Mouse (Mus musculus) E14TG2a.4 (cell line): ENCODE measurements at regions not wholly inside any gene's neighbourhood (a gene's known extent, or its start where the extent isn't known, plus 50 kb on each side); places are given as distances from the start of the nearest gene placed in this dataset.

Experiments used
- H3K27me3 ChIP-seq: 2 replicates; pipeline ENCODE4 v1.6.1; 2014; ENCODE audit warnings: low read length, control low read depth; ENCODE audit not compliant: insufficient read depth
- H3K36me3 ChIP-seq: 2 replicates; pipeline ENCODE4 v1.6.1; 2014; ENCODE audit warnings: low read length, control low read depth; ENCODE audit not compliant: insufficient read depth
- H3K4me1 ChIP-seq: replicated peaks from 2 replicates; pipeline ENCODE4 v1.6.1; 2014; ENCODE audit warnings: low read depth, low read length, control low read depth
- H3K4me3 ChIP-seq: replicated peaks from 2 replicates; pipeline ENCODE4 v1.5.1; 2014; ENCODE audit warnings: mild to moderate bottlenecking, low read length
- H3K9me3 ChIP-seq: 2 replicates; pipeline ENCODE4 v1.6.1; 2014; ENCODE audit warnings: low read length, control low read depth
- CTCF ChIP-seq: conservative IDR thresholded peaks from 2 replicates; pipeline ENCODE4 v1.5.1; 2014; ENCODE audit warnings: low read length
- NANOG ChIP-seq: IDR thresholded peaks from 2 replicates; pipeline ENCODE4 v1.6.1; 2014; ENCODE audit warnings: borderline replicate concordance, low read length, mixed read lengths
- POU5F1 ChIP-seq: IDR thresholded peaks from 2 replicates; pipeline ENCODE4 v1.6.1; 2014; ENCODE audit warnings: low read length, borderline replicate concordance

DNA sequence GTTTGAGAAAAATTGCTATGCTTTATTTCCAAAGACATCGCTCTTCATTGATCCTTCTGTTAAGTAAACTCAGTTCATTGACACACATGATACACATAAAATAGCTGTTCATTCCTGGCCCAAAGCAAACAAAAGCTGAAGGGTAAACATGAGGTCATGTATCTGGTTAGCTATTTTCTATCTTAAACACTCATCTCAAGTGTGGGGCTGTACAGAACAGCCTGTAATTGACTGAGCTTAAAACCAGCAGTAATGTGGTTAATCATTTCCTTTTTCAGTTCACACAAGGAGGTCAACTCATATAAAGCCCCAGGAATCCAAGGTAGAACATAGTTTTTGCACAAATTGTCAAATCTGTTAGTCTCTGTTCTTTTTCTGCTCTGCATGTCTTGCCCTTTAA lies 94.5 kb downstream of the Cldn17 start:
- Histone ChIP-seq H3K9me3 (no peaks in the 10 kb centered on the region), H3K4me3 (no peak overlapping the region), H3K27me3 (no peaks in the 10 kb centered on the region), H3K36me3 (no peaks in the 10 kb centered on the region), H3K4me1 (no peaks in the 10 kb centered on the region)
- TF ChIP-seq CTCF: no peak
- no peak for TF ChIP-seq POU5F1
- no peak for TF ChIP-seq NANOG

DNA sequence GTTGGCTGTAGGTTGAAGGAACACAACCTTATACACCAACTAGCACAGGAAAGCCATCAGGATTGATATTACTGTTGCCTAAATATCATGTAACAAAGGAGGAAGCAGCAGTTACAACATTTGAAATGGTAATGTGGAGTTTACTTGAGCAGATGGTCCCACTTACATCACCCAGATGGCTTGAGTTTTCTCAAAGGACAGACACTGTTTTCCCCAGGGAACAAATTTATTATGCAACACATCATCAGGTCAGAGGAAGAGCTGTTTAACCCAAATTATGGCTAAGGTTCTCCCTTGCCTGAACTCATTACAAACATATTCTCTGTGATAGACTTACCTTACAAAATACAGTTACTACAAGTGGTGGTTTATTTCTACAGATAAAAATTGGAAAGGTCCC lies 98.6 kb downstream of the Cldn17 start:
- Histone ChIP-seq H3K9me3 (no peaks in the 10 kb centered on the region), H3K4me3 (no peak overlapping the region), H3K27me3 (no peaks in the 10 kb centered on the region), H3K36me3 (no peaks in the 10 kb centered on the region), H3K4me1 (no peaks in the 10 kb centered on the region)
- no peak for TF ChIP-seq CTCF
- no peak for TF ChIP-seq NANOG
- TF ChIP-seq POU5F1: no peak

DNA sequence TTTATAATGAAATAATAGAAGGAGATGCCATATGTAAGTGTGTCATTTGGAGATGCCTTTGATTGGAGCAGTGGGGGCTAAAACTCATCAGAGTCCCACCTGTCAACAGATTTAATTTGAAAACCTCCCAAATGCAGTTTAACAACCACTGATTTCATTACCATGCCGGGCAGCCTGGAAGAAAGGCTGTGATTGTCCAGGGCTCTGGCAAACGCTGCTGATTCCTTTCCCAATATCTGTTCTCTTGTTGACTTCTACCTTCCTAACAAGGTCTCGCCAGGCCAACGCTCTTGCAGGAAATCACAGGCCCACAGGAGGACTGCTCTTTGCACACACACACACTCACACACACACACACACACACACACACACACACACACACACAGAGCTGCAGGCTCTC lies 102.4 kb downstream of the Cldn17 start:
- H3K4me3 ChIP-seq: no peak overlapping the region
- TF ChIP-seq CTCF: no peak
- TF ChIP-seq POU5F1: no peak
- no peak for TF ChIP-seq NANOG
- no peaks in the 10 kb centered on the region for H3K4me1 ChIP-seq
- no peaks in the 10 kb centered on the region for H3K36me3 ChIP-seq
- no peaks in the 10 kb centered on the region for H3K27me3 ChIP-seq
- no peaks in the 10 kb centered on the region for H3K9me3 ChIP-seq

DNA sequence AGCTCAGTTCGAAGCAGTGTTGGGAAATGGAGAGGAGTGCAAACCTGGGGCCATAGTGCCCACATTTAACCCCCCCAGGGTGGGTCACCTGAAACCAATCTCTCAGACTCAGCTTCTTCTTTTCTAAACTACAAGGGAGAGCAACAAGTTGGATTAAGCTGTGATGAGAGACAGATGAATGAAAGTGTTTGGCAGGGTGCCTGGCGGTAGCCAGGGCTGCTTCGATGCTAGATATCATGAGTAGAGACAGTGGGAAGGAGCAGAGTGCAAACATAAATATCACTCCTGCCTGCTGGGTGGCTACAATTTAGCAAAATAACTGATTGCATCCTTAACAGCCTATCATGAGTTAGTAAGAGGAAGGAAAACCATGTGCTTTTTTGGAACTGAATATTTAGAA lies 106.9 kb downstream of the Cldn17 start:
- no peak for TF ChIP-seq POU5F1
- no peak for TF ChIP-seq CTCF
- no peak for TF ChIP-seq NANOG
- H3K27me3 ChIP-seq: no peaks in the 10 kb centered on the region

DNA sequence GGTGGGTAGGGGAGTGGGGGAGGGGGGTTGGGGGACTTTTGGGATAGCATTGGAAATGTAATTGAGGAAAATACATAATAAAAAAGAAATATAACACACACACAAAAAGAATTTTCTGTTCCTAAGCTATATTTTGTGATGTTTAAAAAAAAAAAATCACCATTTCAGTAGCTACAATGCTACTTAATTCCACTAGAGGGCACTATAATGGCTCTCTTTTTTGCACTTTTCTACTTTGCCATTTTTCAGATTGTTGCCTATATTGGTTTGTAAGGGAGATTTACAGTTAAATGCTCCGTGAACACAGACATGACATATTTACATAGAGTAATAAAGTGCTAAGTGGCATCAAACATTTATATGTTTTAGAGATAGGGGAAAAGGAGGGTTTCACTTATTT lies 102.7 kb upstream of the Grik1 start:
- H3K27me3 ChIP-seq: no peaks in the 10 kb centered on the region
- TF ChIP-seq POU5F1: no peak
- no peak for TF ChIP-seq NANOG
- TF ChIP-seq CTCF: peak; percentile 89
- no peaks in the 10 kb centered on the region for H3K36me3 ChIP-seq
- H3K4me3 ChIP-seq: no peak overlapping the region
- H3K9me3 ChIP-seq: peaks cover 5% of the 10 kb centered on the region
- no peaks in the 10 kb centered on the region for H3K4me1 ChIP-seq

More for the DNA sequence above, 106.9 kb downstream of the Cldn17 start:
- no peak overlapping the region for H3K4me3 ChIP-seq
- no peaks in the 10 kb centered on the region for H3K36me3 ChIP-seq
- no peaks in the 10 kb centered on the region for H3K9me3 ChIP-seq
- H3K4me1 ChIP-seq: no peaks in the 10 kb centered on the region

DNA sequence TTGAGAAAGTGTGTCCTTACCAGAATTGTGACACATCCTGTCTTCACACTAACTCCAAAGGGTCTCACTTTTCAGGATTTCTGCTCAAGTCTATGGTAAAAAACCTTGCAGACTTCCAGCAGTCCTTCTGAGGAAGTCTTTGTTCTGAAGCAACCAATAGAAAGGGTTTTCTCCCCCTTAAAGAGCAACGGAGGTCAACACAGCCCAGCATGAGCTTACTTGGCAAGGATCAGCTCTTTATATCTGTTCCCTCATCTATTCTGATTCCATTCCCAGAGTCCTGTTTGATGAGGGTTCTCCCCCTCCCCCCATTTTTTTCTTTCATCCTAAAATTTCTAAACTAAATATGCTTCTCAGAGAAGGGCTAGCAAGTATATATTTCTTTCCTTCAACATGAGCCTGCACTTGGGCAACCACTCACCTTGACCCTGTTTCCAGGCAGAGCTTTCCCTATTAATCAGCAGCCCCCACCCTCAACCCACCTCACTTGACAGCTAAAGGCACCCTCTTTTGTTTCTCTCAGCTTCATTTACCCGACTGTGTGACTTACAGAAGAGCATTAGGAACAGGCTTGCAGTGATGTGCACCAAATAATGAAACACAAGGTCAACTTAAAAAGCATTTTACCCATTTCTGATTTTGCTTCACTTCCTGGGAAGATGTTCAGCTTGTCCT lies 91.7 kb upstream of the Grik1 start:
- no peak for TF ChIP-seq NANOG
- no peak for TF ChIP-seq CTCF
- no peak for TF ChIP-seq POU5F1
- peaks cover 11% of the 10 kb centered on the region for H3K4me1 ChIP-seq
- no peaks in the 10 kb centered on the region for H3K36me3 ChIP-seq
- H3K4me3 ChIP-seq: no peak overlapping the region
- no peaks in the 10 kb centered on the region for H3K9me3 ChIP-seq
- no peaks in the 10 kb centered on the region for H3K27me3 ChIP-seq

DNA sequence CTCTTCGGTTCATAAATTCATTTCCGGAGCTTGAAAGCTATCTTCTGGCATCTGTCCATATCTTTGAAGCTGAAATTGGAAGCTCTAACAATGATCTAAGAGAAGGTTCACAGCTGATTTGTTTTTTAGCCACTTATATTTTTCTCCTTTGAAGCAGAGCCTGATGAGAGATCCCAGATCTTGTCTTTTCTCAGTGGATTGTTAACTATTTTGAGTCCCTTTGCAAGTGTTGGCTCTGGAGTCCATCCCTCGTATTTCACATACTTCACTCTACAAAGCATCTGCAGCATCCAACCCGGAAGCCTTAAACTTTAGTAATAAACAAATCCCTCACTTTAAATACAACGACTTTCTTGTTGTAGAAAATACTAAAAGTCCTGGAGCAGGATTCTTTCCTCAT lies 85.6 kb upstream of the Grik1 start:
- H3K27me3 ChIP-seq: no peaks in the 10 kb centered on the region
- TF ChIP-seq POU5F1 (no peak), CTCF (no peak), NANOG (no peak)
- H3K36me3 ChIP-seq: no peaks in the 10 kb centered on the region
- H3K9me3 ChIP-seq: peaks cover 9% of the 10 kb centered on the region; the same call in 1 of the 2 replicates
- no peak overlapping the region for H3K4me3 ChIP-seq
- no peaks in the 10 kb centered on the region for H3K4me1 ChIP-seq

DNA sequence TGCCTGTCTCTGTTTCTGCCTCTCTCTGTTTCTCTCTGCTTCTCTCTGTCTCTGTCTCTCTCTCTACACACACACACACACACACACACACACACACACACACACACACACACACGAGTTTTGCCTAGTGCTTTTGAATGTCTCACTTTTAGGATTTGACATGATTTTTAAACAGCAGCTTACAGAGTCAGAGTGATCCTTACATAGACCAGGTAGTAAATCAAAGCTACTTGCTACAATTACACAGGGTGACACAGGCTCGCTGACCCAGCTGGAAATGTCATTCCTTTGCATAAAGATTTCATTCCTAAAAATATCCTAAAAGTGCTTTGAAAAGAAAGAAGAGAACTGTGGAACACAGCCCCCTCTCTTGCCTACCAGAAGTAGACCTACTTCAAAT lies 84.5 kb upstream of the Grik1 start:
- Histone ChIP-seq H3K4me1 (no peaks in the 10 kb centered on the region), H3K27me3 (no peaks in the 10 kb centered on the region), H3K36me3 (no peaks in the 10 kb centered on the region), H3K9me3 (peaks cover 9% of the 10 kb centered on the region; the same call in 1 of the 2 replicates), H3K4me3 (no peak overlapping the region)
- TF ChIP-seq CTCF: no peak
- TF ChIP-seq NANOG: no peak
- no peak for TF ChIP-seq POU5F1

DNA sequence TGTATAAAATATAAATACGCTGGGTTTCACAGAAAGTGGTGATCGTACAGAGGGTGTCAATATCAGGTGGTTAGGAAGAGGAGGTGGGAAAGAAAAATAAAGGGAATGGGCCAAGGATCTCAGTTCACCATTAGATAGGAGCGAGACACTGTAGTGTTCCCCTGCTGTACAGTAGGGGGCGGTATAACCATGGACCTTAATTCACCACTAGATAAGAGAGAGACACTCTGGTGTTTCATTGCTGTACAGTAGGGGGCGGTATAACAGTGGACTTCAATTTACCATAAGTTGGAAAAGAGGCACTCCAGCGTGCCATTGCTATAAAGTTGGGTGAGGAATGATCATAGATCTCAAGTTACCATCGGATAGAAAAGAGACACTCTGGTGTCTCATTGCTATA lies 82.0 kb upstream of the Grik1 start:
- Histone ChIP-seq H3K4me3 (no peak overlapping the region), H3K4me1 (no peaks in the 10 kb centered on the region), H3K27me3 (no peaks in the 10 kb centered on the region), H3K36me3 (no peaks in the 10 kb centered on the region), H3K9me3 (peaks cover 11% of the 10 kb centered on the region; the same call in 1 of the 2 replicates)
- TF ChIP-seq CTCF (peak; percentile 75), POU5F1 (no peak), NANOG (no peak)
